Mouse (Mus musculus) embryonic fibroblast, embryonic 13.5 days (primary cell): Measurements from ENCODE around the gene Flvcr2.

Source experiments
- CTCF ChIP-seq: IDR thresholded peaks from 2 replicates; pipeline ENCODE4 v1.5.1; 2011; ENCODE audit warnings: mild to moderate bottlenecking, control low read depth, low read length, moderate library complexity, borderline replicate concordance; ENCODE audit not compliant: insufficient read depth
- POLR2A ChIP-seq: IDR thresholded peaks from 2 replicates; pipeline ENCODE4 v1.6.1; 2011; ENCODE audit warnings: low read depth, mild to moderate bottlenecking, control low read depth, low read length, moderate library complexity

DNA sequence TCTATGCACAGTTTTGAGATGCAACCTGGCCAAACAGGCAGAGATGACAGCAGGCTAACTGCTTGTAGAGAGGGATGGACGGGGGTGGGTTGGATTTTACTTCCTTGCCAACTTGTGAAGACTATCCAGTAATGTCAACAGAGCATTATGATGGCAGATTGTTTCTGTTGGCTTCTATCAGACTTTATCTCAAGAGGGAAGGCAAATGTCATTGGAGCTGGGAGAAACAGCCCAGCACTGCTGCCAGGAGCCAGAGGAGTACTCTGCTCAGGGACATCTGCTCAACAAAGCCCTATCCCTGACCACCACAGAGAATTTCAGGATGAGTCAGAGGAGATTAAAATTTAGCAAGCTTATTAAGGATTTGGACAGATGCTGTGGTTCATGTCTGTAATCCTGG, 18.3 kb downstream of the Flvcr2 start:
- TF ChIP-seq CTCF (no peak), POLR2A (no peak)
